Mouse (Mus musculus) kidney, embryonic 16.5 days (tissue): Measurements from ENCODE around the gene Gm49383. TPM values are rescaled to one million over a fixed set of nuclear protein-coding genes. Genes with fewer than 3 reads are reported as not detected.
"Not testable (repeated sequence)": the region's sequence is repeated elsewhere in the genome, so short reads cannot be mapped to it uniquely, and the experiment has no call there.

ENCODE experiments used
- ATAC-seq: fragments of 200-750 bp; cut with Nextera tagmentation; 2 replicates; pipeline ENCODE4 v1.8.0; 2017; ENCODE audit warnings: moderate TSS enrichment; ENCODE audit not compliant: low FRiP score, low TSS enrichment
- H3K27ac ChIP-seq: fragments of 300-500 bp; sonication (generic); 2 replicates; pipeline ENCODE4 v1.5.1; 2014; ENCODE audit warnings: low read length
- H3K27me3 ChIP-seq: fragments of 300-500 bp; sonication (generic); 2 replicates; pipeline ENCODE4 v1.6.1; 2014; ENCODE audit warnings: low read length, control low read depth, mixed read lengths; ENCODE audit not compliant: insufficient read depth
- H3K36me3 ChIP-seq: fragments of 300-500 bp; sonication (generic); 2 replicates; pipeline ENCODE4 v1.6.1; 2014; ENCODE audit warnings: low read length, control low read depth, mixed read lengths; ENCODE audit not compliant: insufficient read depth
- H3K4me1 ChIP-seq: fragments of 300-500 bp; sonication (generic); 2 replicates; pipeline ENCODE4 v1.6.1; 2014; ENCODE audit warnings: low read length, control low read depth, mixed read lengths; ENCODE audit not compliant: insufficient read depth
- H3K4me2 ChIP-seq: fragments of 300-500 bp; sonication (generic); replicated peaks from 2 replicates; pipeline ENCODE4 v1.6.1; 2014; ENCODE audit warnings: low read depth, low read length
- H3K4me3 ChIP-seq: fragments of 300-500 bp; sonication (generic); 2 replicates; pipeline ENCODE4 v1.5.1; 2014; ENCODE audit warnings: mild to moderate bottlenecking, low read length
- H3K9ac ChIP-seq: fragments of 300-500 bp; sonication (generic); replicated peaks from 2 replicates; pipeline ENCODE4 v1.6.1; 2014; ENCODE audit warnings: low read length
- H3K9me3 ChIP-seq: fragments of 300-500 bp; sonication (generic); 2 replicates; pipeline ENCODE4 v1.6.1; 2016; ENCODE audit warnings: low read length, control low read depth
- WGBS: fragments of 180-500 bp; shearing (Covaris S2); extraction: QIAGEN DNeasy Blood & Tissue Kit; methylation state at CpG from one replicate; pipeline ENCODE4 v1.1.7; 2014; 5-methylcytosine and 5-hydroxymethylcytosine counted together
- polyA plus RNA-seq: library from polyadenylated mRNA; unstranded; fragments of >200 nt; fragmentation: Nextera tagmentation; extraction: Ambion mirVana; gene quantifications from 2 replicates; pipeline ENCODE4 v1.2.1, GENCODE M21; 2015

Gm49383 gene
- polyA plus RNA-seq, 1 experiment from 2014 or later, result 32.6 TPM

DNA sequence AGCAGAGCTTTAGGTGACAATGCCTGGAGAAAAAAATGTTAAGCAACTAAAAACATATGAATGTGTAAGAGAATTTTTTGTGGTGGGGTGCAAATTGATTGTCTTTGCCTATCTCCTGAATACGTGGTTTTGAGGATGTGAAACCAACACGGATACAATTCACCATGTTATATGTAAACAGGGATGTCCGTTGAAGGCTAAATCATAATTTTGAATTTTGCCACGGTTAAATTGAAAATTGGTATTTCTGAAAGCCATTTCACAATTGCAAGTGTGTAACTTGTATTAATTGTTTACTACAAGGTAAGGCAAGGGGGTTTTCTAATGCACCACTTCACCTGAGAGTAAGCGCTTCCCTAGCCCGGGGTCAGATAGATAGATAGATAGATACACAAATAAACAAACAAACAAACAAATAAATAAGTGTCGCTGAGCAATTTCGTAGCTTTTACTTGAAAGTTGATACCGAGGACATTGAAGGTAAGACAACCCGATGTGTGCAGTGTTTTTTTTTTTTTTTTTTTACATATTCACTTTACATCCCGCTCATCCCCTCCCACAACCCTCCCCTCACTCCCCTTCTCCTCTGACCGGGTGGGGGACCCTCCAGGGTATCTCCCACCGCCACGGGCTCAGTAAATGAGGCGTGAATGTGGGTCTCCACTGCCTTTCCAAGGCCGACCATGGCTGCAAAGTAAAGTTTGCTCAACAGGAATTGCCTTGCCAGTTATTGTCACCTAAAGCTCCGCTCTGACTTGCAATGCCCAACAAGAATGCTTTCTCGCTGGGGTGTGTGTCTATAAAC lies 29.0 kb downstream of the Gm49383 start:
- H3K27me3 ChIP-seq, result no peaks in the 10 kb centered on the region
- peak overlapping the region; percentile 81 for H3K4me2 ChIP-seq
- peak overlapping the region; percentile 77 for H3K9ac ChIP-seq
- peak overlapping the region; percentile 71 for H3K4me3 ChIP-seq
- WGBS, result 7% methylated on average over 18 of the region's 18 CpGs
- H3K4me1 ChIP-seq, result peaks cover 10% of the 10 kb centered on the region; the same call in 1 of the 2 replicates
- H3K36me3 ChIP-seq, result 0 out of 2 replicates have a peak, but pooled peaks cover 7% of the 10 kb centered on the region
- ATAC-seq, result peak; percentile 60
- H3K9me3 ChIP-seq, result no peaks in the 10 kb centered on the region
- peak overlapping the region; percentile 88; the same call in 1 of the 2 replicates for H3K27ac ChIP-seq

DNA sequence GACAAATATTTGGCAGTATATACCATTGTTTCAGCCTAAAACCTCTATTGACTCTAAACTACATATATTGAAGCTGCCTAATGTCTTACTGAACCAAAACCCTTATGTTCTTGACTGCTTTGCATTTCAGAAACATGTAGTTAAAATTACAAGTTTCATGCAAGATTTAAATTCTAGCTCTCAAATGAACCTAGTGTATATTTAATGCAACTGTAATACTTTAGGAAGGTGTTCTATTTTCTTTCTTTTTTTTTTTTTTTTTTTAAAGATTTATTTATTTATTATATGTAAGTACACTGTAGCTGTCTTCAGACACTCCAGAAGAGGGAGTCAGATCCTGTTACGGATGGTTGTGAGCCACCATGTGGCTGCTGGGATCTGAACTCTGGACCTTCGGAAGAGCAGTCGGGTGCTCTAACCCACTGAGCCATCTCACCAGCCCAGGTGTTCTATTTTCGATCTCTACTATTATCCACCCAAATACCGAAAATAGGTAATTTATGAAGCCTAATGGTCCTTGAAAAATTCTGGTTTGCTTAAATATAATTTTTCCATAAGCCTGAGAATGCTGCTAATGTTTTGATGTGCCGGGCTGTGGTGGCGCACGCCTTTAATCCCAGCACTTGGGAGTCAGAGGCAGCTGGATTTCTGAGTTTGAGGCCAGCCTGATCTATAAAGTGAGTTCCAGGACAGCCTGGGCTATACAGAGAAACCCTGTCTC lies 29.9 kb downstream of the Gm49383 start:
- H3K9me3 ChIP-seq, ATAC-seq, H3K4me2 ChIP-seq, H3K9ac ChIP-seq, H3K4me3 ChIP-seq, H3K27me3 ChIP-seq, H3K36me3 ChIP-seq, H3K27ac ChIP-seq: not testable (repeated sequence)
- H3K4me1 ChIP-seq, result peaks cover 10% of the 10 kb centered on the region; the same call in 1 of the 2 replicates
- 68% methylated on average over 8 of the region's 8 CpGs for WGBS

DNA sequence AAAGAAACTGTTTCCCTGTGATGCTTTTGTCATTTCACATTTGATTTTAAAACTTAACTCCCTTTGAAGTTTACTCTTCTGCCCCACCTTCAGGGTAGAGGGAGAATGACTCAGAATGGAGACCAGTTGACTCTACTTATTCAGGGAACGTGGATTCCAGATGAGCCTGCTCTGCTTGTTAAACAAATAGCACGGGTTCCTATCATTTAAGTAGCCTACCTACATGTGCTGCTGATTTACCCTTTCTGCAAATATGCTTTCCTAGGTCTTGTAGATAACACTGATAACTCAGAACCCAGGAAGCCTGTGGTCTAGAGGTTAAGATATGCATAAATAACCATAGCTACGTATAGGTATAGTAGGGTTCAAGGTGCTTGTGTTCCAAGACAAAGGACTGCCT lies 32.0 kb downstream of the Gm49383 start:
- no peak for ATAC-seq
- H3K4me3 ChIP-seq, result no peak overlapping the region
- WGBS, result 55% methylated on average over 3 of the region's 3 CpGs

DNA sequence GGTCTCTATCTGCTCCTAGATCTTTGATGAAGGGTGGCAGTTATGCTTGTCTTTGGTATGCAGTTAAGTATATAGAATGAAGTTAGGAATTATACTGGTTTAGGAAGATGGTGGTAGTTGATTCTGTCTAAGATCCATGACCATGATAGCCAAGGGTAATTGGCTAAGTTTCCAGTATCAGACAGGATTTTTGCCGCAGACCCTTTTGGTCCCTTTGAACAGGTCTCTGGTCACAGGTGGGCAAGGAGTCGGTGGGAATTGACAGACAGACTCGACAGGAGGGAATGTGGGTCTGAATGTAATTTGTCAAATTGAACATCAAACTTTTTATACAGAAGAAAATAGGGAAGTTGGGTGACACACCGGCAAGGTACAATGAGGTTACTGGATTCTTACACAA lies 33.3 kb downstream of the Gm49383 start:
- not testable (repeated sequence) for H3K4me1 ChIP-seq, H3K9ac ChIP-seq, H3K9me3 ChIP-seq, H3K4me2 ChIP-seq, H3K36me3 ChIP-seq, H3K4me3 ChIP-seq, ATAC-seq, H3K27me3 ChIP-seq, H3K27ac ChIP-seq
- 86% methylated on average over 4 of the region's 4 CpGs for WGBS

More for the DNA sequence above, 32.0 kb downstream of the Gm49383 start:
- H3K4me1 ChIP-seq, result peaks cover 10% of the 10 kb centered on the region; the same call in 1 of the 2 replicates
- H3K9ac ChIP-seq, result no peak overlapping the region
- H3K9me3 ChIP-seq, result no peaks in the 10 kb centered on the region
- no peak overlapping the region for H3K4me2 ChIP-seq
- H3K36me3 ChIP-seq, result no peaks in the 10 kb centered on the region
- H3K27me3 ChIP-seq, result no peaks in the 10 kb centered on the region
- H3K27ac ChIP-seq, result no peak overlapping the region

DNA sequence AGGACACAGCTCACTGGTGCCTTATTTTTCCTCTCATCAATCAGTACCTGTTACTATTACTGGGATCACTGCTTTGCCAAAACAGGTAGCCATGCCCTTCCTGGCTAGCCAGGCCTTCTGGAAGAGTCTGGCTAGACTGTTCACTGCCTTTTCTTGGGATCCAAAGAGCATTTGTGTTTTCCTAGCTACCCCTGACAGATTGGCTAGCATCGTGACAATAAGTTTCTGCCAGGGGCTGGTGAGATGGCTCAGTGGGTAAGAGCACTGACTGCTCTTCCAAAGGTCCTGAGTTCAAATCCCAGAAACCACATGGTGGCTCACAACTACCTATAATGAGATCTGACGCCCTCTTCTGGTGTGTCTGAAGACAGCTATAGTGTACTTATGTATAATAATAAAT lies 36.2 kb downstream of the Gm49383 start:
- H3K4me2 ChIP-seq, H3K4me1 ChIP-seq, H3K27me3 ChIP-seq, H3K27ac ChIP-seq, H3K4me3 ChIP-seq, H3K9ac ChIP-seq, H3K9me3 ChIP-seq, ATAC-seq: not testable (repeated sequence)
- peaks cover 18% of the 10 kb centered on the region for H3K36me3 ChIP-seq
- WGBS, result 70% methylated on average over 2 of the region's 2 CpGs

DNA sequence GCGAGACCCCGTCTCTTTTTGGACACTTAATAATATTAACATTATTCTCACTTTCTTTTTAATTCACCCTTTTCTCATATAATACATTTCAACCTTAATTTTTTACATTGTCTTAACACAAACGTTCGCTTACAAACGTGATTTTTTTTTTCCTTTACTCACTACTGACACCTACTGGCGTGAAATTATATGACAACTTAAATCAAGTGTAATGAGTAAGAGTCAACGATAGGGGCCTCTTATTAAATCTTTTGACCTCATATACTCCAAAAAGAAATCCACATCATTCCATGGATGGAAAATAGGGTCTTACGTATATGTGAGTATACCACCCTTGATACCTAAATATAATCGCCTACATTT lies 37.3 kb downstream of the Gm49383 start:
- no peak overlapping the region for H3K9ac ChIP-seq
- WGBS, result 3% methylated on average over 9 of the region's 9 CpGs

DNA sequence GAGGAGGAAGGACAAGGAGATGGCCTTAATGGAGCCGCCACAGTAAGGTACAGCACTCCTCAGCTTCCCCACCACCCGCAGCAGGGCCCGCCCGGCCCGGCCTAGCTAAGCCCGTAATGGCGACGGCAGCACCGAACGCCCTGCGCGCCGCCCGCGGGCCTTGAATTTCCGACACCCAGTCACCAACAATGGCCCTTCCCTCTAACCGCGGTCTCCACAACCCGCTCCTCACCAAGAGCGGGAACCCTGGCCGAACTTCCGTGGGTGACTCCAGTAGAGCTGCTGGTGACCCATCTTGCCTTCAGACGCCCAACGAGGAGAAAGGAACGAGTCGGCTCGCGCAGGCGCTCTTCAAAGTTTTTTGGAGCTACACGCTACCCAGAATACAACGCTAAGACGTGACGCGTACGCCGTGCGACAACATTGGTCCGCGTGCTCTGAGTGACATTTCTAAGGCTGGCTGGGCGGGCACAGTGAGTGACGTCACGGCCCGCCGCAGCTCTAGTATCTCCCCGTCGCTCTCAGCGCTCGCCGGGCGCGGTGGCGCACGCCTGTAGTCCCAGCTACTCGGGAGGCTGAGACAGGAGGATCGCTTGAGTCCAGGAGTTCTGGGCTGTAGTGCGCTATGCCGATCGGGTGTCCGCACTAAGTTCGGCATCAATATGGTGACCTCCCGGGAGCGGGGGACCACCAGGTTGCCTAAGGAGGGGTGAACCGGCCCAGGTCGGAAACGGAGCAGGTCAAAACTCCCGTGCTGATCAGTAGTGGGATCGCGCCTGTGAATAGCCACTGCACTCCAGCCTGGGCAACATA lies 37.9 kb downstream of the Gm49383 start, which contains the start of gene Rps29:
Gene Rps29 (minus strand): TSS at position 422 of the 813 bp plus-strand sequence.
- Histone ChIP-seq H3K27ac (peak within 1 kb of the TSS; percentile 96), H3K9ac (peak within 1 kb of the TSS; percentile 87), H3K4me3 (peak within 1 kb of the TSS; percentile 80), H3K4me2 (peak within 1 kb of the TSS; percentile 81), H3K36me3 (peaks cover 18% of the 10 kb centered on the region)
- under 1% methylated on average over 45 of the region's 68 CpGs for WGBS
- ATAC-seq, result peak; percentile 99
- not testable (repeated sequence) for H3K9me3 ChIP-seq, H3K4me1 ChIP-seq, H3K27me3 ChIP-seq

More for the DNA sequence above, 37.3 kb downstream of the Gm49383 start:
- Histone ChIP-seq H3K4me2 (peak overlapping the region; percentile 34), H3K36me3 (peaks cover 18% of the 10 kb centered on the region), H3K27me3 (no peaks in the 10 kb centered on the region), H3K9me3 (no peaks in the 10 kb centered on the region), H3K4me1 (peaks cover 6% of the 10 kb centered on the region; the same call in 1 of the 2 replicates), H3K27ac (no peak overlapping the region), H3K4me3 (peak overlapping the region; percentile 80; the same call in 1 of the 2 replicates)
- ATAC-seq, result peak; percentile 3; the same call in 1 of the 2 replicates

DNA sequence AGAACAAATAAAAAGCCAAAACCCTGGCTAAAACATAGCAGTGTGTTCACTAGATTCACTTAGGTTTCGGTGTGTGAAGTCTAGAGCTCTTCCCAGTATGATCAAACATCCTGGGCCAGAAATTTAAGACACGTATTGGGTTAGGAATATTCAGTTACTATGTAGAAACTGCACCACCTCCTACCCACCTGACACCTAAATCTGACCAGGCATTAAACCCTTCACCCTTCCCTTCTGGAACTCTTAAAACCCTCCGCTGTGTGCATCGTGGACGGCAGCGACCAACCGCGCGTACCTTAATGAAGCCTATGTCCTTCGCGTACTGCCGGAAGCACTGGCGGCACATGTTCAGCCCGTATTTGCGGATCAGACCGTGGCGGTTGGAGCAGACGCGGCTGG lies 38.5 kb downstream of the Gm49383 start:
- ATAC-seq, result no peak; the same call in 1 of the 2 replicates
- under 1% methylated on average over 19 of the region's 19 CpGs for WGBS
- H3K4me1 ChIP-seq, result peaks cover 6% of the 10 kb centered on the region; the same call in 1 of the 2 replicates
- H3K27me3 ChIP-seq, result no peaks in the 10 kb centered on the region
- H3K9me3 ChIP-seq, result no peaks in the 10 kb centered on the region
- peak overlapping the region; percentile 81 for H3K4me2 ChIP-seq
- H3K36me3 ChIP-seq, result peaks cover 18% of the 10 kb centered on the region
- H3K9ac ChIP-seq, result peak overlapping the region; percentile 87
- peak overlapping the region; percentile 96 for H3K27ac ChIP-seq
- H3K4me3 ChIP-seq, result peak overlapping the region; percentile 80

DNA sequence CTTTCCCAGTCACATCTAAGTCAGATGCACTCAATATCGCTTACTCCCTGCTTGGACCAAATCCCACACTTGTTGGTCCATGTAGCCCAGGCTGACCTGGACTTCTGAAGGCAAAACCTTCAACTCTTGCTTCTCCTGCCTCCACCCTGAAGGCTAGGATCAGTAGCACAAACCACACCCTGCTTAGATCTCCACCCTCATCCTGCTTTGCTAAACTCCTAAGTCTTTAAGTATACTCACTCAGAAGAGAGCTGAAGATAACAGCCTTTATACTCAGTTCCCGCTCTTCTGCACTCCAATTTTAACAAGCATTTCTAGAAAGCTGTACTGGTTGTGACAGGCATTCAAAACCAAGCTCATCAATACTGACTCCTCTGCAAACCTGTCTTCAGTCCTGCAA lies 39.8 kb downstream of the Gm49383 start:
- WGBS, result 98% methylated on average over 2 of the region's 2 CpGs
- H3K4me2 ChIP-seq, result no peak overlapping the region
- no peaks in the 10 kb centered on the region for H3K9me3 ChIP-seq
- no peaks in the 10 kb centered on the region for H3K27me3 ChIP-seq
- peaks cover 18% of the 10 kb centered on the region for H3K36me3 ChIP-seq
- H3K4me1 ChIP-seq, result peaks cover 6% of the 10 kb centered on the region; the same call in 1 of the 2 replicates
- H3K27ac ChIP-seq, result no peak overlapping the region
- H3K4me3 ChIP-seq, result 0 out of 2 replicates have a peak overlapping the region, but pooled peaks have one; percentile 80
- no peak for ATAC-seq
- H3K9ac ChIP-seq, result no peak overlapping the region
